Mouse (Mus musculus) hindbrain, embryonic 13.5 days (tissue): ENCODE measurements at regions not wholly inside any gene's neighbourhood (a gene's known extent, or its start where the extent isn't known, plus 50 kb on each side); places are given as distances from the start of the nearest gene placed in this dataset.

ENCODE experiments used
- ATAC-seq: fragments of 200-750 bp; cut with Nextera tagmentation; 2 replicates; pipeline ENCODE4 v1.8.0; 2017; ENCODE audit warnings: moderate TSS enrichment; ENCODE audit not compliant: low FRiP score
- H3K27ac ChIP-seq: fragments of 300-500 bp; sonication (generic); 2 replicates; pipeline ENCODE4 v1.5.1; 2015; ENCODE audit warnings: inconsistent platforms, mild to moderate bottlenecking, moderate library complexity
- H3K27me3 ChIP-seq: fragments of 300-500 bp; sonication (generic); 2 replicates; pipeline ENCODE4 v1.6.1; 2015; ENCODE audit warnings: mild to moderate bottlenecking, inconsistent platforms
- H3K36me3 ChIP-seq: fragments of 300-500 bp; sonication (generic); 2 replicates; pipeline ENCODE4 v1.6.1; 2015; ENCODE audit warnings: mild to moderate bottlenecking, inconsistent platforms
- H3K4me1 ChIP-seq: fragments of 300-500 bp; sonication (generic); replicated peaks from 2 replicates; pipeline ENCODE4 v1.6.1; 2015; ENCODE audit warnings: inconsistent platforms
- H3K4me2 ChIP-seq: fragments of 300-500 bp; sonication (generic); 2 replicates; pipeline ENCODE4 v1.6.1; 2015; ENCODE audit warnings: inconsistent platforms, mild to moderate bottlenecking, moderate library complexity
- H3K4me3 ChIP-seq: fragments of 300-500 bp; sonication (generic); 2 replicates; pipeline ENCODE4 v1.5.1; 2015; ENCODE audit warnings: mild to moderate bottlenecking, inconsistent platforms
- H3K9ac ChIP-seq: fragments of 300-500 bp; sonication (generic); 2 replicates; pipeline ENCODE4 v1.6.1; 2015; ENCODE audit warnings: mild to moderate bottlenecking, inconsistent platforms
- H3K9me3 ChIP-seq: fragments of 300-500 bp; sonication (generic); 2 replicates; pipeline ENCODE4 v1.6.1; 2016; ENCODE audit warnings: inconsistent platforms
- WGBS: fragments of 180-500 bp; shearing (Covaris S2); methylation state at CpG from one replicate; pipeline ENCODE4 v1.1.7; 2015; 5-methylcytosine and 5-hydroxymethylcytosine counted together

- Histone ChIP-seq H3K4me2 (no peak overlapping the region), H3K9me3 (no peaks in the 10 kb centered on the region), H3K36me3 (no peaks in the 10 kb centered on the region), H3K9ac (no peak overlapping the region), H3K27me3 (no peaks in the 10 kb centered on the region), H3K4me3 (no peak overlapping the region), H3K4me1 (peaks cover 10% of the 10 kb centered on the region), H3K27ac (no peak overlapping the region)
- ATAC-seq = no peak
- WGBS = 91% methylated on average over 6 of the region's 6 CpGs
These were observed 253.0 kb downstream of the Dhx15 start for GRCm38 (mm10) chr5:51937320-51937719.

- Histone ChIP-seq H3K9me3 (no peaks in the 10 kb centered on the region), H3K4me2 (no peak overlapping the region), H3K4me3 (no peak overlapping the region), H3K27ac (no peak overlapping the region), H3K4me1 (peaks cover 10% of the 10 kb centered on the region), H3K36me3 (no peaks in the 10 kb centered on the region), H3K9ac (no peak overlapping the region), H3K27me3 (no peaks in the 10 kb centered on the region)
- WGBS = 56% methylated on average over 17 of the region's 17 CpGs
- ATAC-seq = no peak
These were observed 254.6 kb downstream of the Dhx15 start for GRCm38 (mm10) chr5:51935391-51936354.

GRCm38 (mm10) chr5:51934910-51935309 lies 255.4 kb downstream of the Dhx15 start:
- ATAC-seq = no peak
- Histone ChIP-seq H3K36me3 (no peaks in the 10 kb centered on the region), H3K4me3 (no peak overlapping the region), H3K4me2 (no peak overlapping the region), H3K27ac (no peak overlapping the region), H3K27me3 (no peaks in the 10 kb centered on the region), H3K9me3 (no peaks in the 10 kb centered on the region), H3K9ac (no peak overlapping the region), H3K4me1 (peaks cover 12% of the 10 kb centered on the region)
- 76% methylated on average over 4 of the region's 4 CpGs for WGBS

GRCm38 (mm10) chr5:51933331-51933730 lies 257.0 kb downstream of the Dhx15 start:
- Histone ChIP-seq H3K36me3 (no peaks in the 10 kb centered on the region), H3K27me3 (no peaks in the 10 kb centered on the region), H3K9ac (no peak overlapping the region), H3K4me2 (no peak overlapping the region), H3K9me3 (no peaks in the 10 kb centered on the region), H3K27ac (no peak overlapping the region), H3K4me3 (no peak overlapping the region), H3K4me1 (peaks cover 15% of the 10 kb centered on the region)
- no peak for ATAC-seq
- 85% methylated on average over 1 of the region's 1 CpGs for WGBS

GRCm38 (mm10) chr5:51930416-51930815 lies 259.9 kb downstream of the Dhx15 start:
- H3K9me3 ChIP-seq = no peaks in the 10 kb centered on the region
- H3K4me3 ChIP-seq = no peak overlapping the region
- H3K4me2 ChIP-seq = no peak overlapping the region
- 0 out of 2 replicates have a peak, but pooled peaks cover 5% of the 10 kb centered on the region for H3K4me1 ChIP-seq
- WGBS = 71% methylated on average over 3 of the region's 3 CpGs
- H3K27ac ChIP-seq = no peak overlapping the region
- ATAC-seq = no peak
- H3K36me3 ChIP-seq = no peaks in the 10 kb centered on the region
- H3K27me3 ChIP-seq = no peaks in the 10 kb centered on the region
- no peak overlapping the region for H3K9ac ChIP-seq

- WGBS = 92% methylated on average over 3 of the region's 3 CpGs
- no peak overlapping the region for H3K4me2 ChIP-seq
- H3K9me3 ChIP-seq = no peaks in the 10 kb centered on the region
- H3K36me3 ChIP-seq = no peaks in the 10 kb centered on the region
- H3K27ac ChIP-seq = no peak overlapping the region
- no peak for ATAC-seq
- no peak overlapping the region for H3K9ac ChIP-seq
- H3K4me1 ChIP-seq = 0 out of 2 replicates have a peak, but pooled peaks cover 5% of the 10 kb centered on the region
- H3K4me3 ChIP-seq = no peak overlapping the region
- no peaks in the 10 kb centered on the region for H3K27me3 ChIP-seq
These were observed 261.5 kb downstream of the Dhx15 start for GRCm38 (mm10) chr5:51928801-51929200.

- WGBS = 82% methylated on average over 7 of the region's 7 CpGs
- Histone ChIP-seq H3K9me3 (no peaks in the 10 kb centered on the region), H3K27ac (no peak overlapping the region), H3K4me1 (no peaks in the 10 kb centered on the region), H3K9ac (no peak overlapping the region), H3K36me3 (no peaks in the 10 kb centered on the region), H3K4me3 (no peak overlapping the region), H3K4me2 (no peak overlapping the region), H3K27me3 (no peaks in the 10 kb centered on the region)
- no peak for ATAC-seq
These were observed 266.9 kb downstream of the Dhx15 start for GRCm38 (mm10) chr5:51923417-51923816.

- ATAC-seq = no peak
- Histone ChIP-seq H3K27ac (no peak overlapping the region), H3K4me1 (no peaks in the 10 kb centered on the region), H3K4me2 (no peak overlapping the region), H3K36me3 (no peaks in the 10 kb centered on the region), H3K27me3 (no peaks in the 10 kb centered on the region), H3K4me3 (no peak overlapping the region), H3K9ac (no peak overlapping the region), H3K9me3 (no peaks in the 10 kb centered on the region)
- WGBS = 65% methylated on average over 5 of the region's 5 CpGs
These were observed 267.3 kb downstream of the Dhx15 start for GRCm38 (mm10) chr5:51922973-51923372.

GRCm38 (mm10) chr5:51922494-51922893 lies 267.8 kb downstream of the Dhx15 start:
- no peaks in the 10 kb centered on the region for H3K36me3 ChIP-seq
- H3K4me3 ChIP-seq = no peak overlapping the region
- no peak overlapping the region for H3K4me2 ChIP-seq
- H3K9me3 ChIP-seq = no peaks in the 10 kb centered on the region
- no peak overlapping the region for H3K27ac ChIP-seq
- H3K27me3 ChIP-seq = no peaks in the 10 kb centered on the region
- H3K4me1 ChIP-seq = no peaks in the 10 kb centered on the region
- ATAC-seq = no peak
- H3K9ac ChIP-seq = no peak overlapping the region
- WGBS = 75% methylated on average over 7 of the region's 7 CpGs

GRCm38 (mm10) chr5:51917812-51918448 lies 272.4 kb downstream of the Dhx15 start:
- 0 out of 2 replicates have a peak, but pooled peaks have one; percentile 46 for ATAC-seq
- Histone ChIP-seq H3K4me1 (no peaks in the 10 kb centered on the region), H3K9ac (no peak overlapping the region), H3K27ac (no peak overlapping the region), H3K36me3 (no peaks in the 10 kb centered on the region), H3K4me2 (no peak overlapping the region), H3K4me3 (no peak overlapping the region), H3K9me3 (no peaks in the 10 kb centered on the region), H3K27me3 (no peaks in the 10 kb centered on the region)
- whole genome bisulfite sequencing = 35% methylated on average over 4 of the region's 4 CpGs

GRCm38 (mm10) chr5:51914731-51915130 lies 275.6 kb downstream of the Dhx15 start:
- WGBS = 72% methylated on average over 6 of the region's 6 CpGs
- Histone ChIP-seq H3K9ac (no peak overlapping the region), H3K36me3 (no peaks in the 10 kb centered on the region), H3K4me1 (no peaks in the 10 kb centered on the region), H3K4me2 (no peak overlapping the region), H3K27ac (no peak overlapping the region), H3K9me3 (no peaks in the 10 kb centered on the region), H3K4me3 (no peak overlapping the region), H3K27me3 (no peaks in the 10 kb centered on the region)
- no peak for ATAC-seq

GRCm38 (mm10) chr5:51908861-51909260 lies 281.5 kb downstream of the Dhx15 start:
- H3K27ac ChIP-seq = no peak overlapping the region
- no peaks in the 10 kb centered on the region for H3K36me3 ChIP-seq
- WGBS = 78% methylated on average over 8 of the region's 8 CpGs
- H3K4me1 ChIP-seq = no peaks in the 10 kb centered on the region
- no peak overlapping the region for H3K9ac ChIP-seq
- no peak overlapping the region for H3K4me3 ChIP-seq
- no peak for ATAC-seq
- no peak overlapping the region for H3K4me2 ChIP-seq
- no peaks in the 10 kb centered on the region for H3K9me3 ChIP-seq
- no peaks in the 10 kb centered on the region for H3K27me3 ChIP-seq
